Mouse (Mus musculus) hindbrain, embryonic 14.5 days (tissue): ENCODE measurements around the gene Wnk2. TPM values are rescaled to one million over a fixed set of nuclear protein-coding genes. Genes with fewer than 3 reads are reported as not detected.
A peak's percentile ranks its signal among the peaks of the same experiment; 100 is the strongest.

Experiments used
- ATAC-seq: fragments of 200-750 bp; cut with Nextera tagmentation; 2 replicates; pipeline ENCODE4 v1.8.0; 2017; ENCODE audit warnings: moderate number of reproducible peaks, mild to moderate bottlenecking, moderate TSS enrichment, moderate library complexity; ENCODE audit not compliant: low FRiP score
- DNase-seq: peaks from one replicate; pipeline ENCODE4 v3.0.0-alpha.2; 2015; ENCODE audit warnings: low spot score
- H3K27ac ChIP-seq: fragments of 300-500 bp; sonication (generic); 2 replicates; pipeline ENCODE4 v1.5.1; 2014; ENCODE audit warnings: mild to moderate bottlenecking, moderate library complexity
- H3K27me3 ChIP-seq: fragments of 300-500 bp; sonication (generic); 2 replicates; pipeline ENCODE4 v1.6.1; 2014; ENCODE audit warnings: mild to moderate bottlenecking, low read length, mixed read lengths; ENCODE audit not compliant: control insufficient read depth, insufficient read depth
- H3K36me3 ChIP-seq: fragments of 300-500 bp; sonication (generic); replicated peaks from 2 replicates; pipeline ENCODE4 v1.6.1; 2014; ENCODE audit not compliant: control insufficient read depth, insufficient read depth
- H3K4me1 ChIP-seq: fragments of 300-500 bp; sonication (generic); replicated peaks from 2 replicates; pipeline ENCODE4 v1.6.1; 2014; ENCODE audit warnings: antibody characterized with exemption, low read length, mixed read lengths; ENCODE audit not compliant: control insufficient read depth, insufficient read depth
- H3K4me2 ChIP-seq: fragments of 300-500 bp; sonication (generic); replicated peaks from 2 replicates; pipeline ENCODE4 v1.6.1; 2014; ENCODE audit warnings: mild to moderate bottlenecking, moderate library complexity
- H3K4me3 ChIP-seq: fragments of 300-500 bp; sonication (generic); replicated peaks from 2 replicates; pipeline ENCODE4 v1.5.1; 2014; ENCODE audit warnings: mild to moderate bottlenecking, low read length
- H3K9ac ChIP-seq: fragments of 300-500 bp; sonication (generic); 2 replicates; pipeline ENCODE4 v1.6.1; 2014
- H3K9me3 ChIP-seq: fragments of 300-500 bp; sonication (generic); 2 replicates; pipeline ENCODE4 v1.6.1; 2016; ENCODE audit warnings: low read length; ENCODE audit not compliant: control insufficient read depth
- WGBS: fragments of 180-500 bp; shearing (Covaris S2); extraction: QIAGEN DNeasy Blood & Tissue Kit; methylation state at CpG from one replicate; pipeline ENCODE4 v1.1.7; 2014; 5-methylcytosine and 5-hydroxymethylcytosine counted together
- polyA plus RNA-seq: library from polyadenylated mRNA; unstranded; fragments of >200 nt; fragmentation: Nextera tagmentation; extraction: Ambion mirVana; gene quantifications from 2 replicates; pipeline ENCODE4 v1.2.1, GENCODE M21; 2014

The Wnk2 gene
- polyA plus RNA-seq, 1 experiment from 2014 or later = 28.0 TPM

DNA sequence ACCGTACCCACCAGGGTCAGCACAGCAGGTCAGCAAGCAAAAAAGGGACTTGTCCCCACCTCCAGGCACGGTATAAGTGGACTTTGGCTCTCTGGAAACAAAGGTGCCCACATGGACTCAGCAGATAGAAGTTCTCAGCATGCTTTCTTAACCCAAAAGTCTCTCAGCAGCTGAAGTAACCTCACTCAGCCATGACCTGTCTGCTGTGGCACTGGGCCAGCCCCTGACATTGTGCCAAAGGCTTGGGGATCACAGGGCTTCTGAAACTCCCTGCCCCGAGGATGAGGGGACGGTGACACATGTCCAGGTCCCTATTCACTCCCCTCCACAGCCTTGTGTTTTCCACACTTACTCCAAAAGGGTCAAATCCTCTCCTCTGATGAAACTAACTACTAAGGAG lies 14.7 kb downstream of the Wnk2 start:
- Histone ChIP-seq H3K36me3 (no peaks in the 10 kb centered on the region; the same call in none of the 2 replicates), H3K27ac (no peak overlapping the region), H3K4me1 (peaks cover 57% of the 10 kb centered on the region), H3K4me3 (no peak overlapping the region), H3K9ac (no peak overlapping the region), H3K4me2 (no peak overlapping the region), H3K9me3 (no peaks in the 10 kb centered on the region), H3K27me3 (no peaks in the 10 kb centered on the region)
- 62% methylated on average over 4 of the region's 4 CpGs for WGBS
- ATAC-seq (no peak), DNase-seq (no peak)

- no peak for ATAC-seq
- DNase-seq = no peak
- H3K9me3 ChIP-seq = no peaks in the 10 kb centered on the region
- H3K27me3 ChIP-seq = no peaks in the 10 kb centered on the region
- H3K27ac ChIP-seq = peak overlapping the region; percentile 38
- 68% methylated on average over 7 of the region's 7 CpGs for WGBS
- H3K36me3 ChIP-seq = no peaks in the 10 kb centered on the region; the same call in 1 of the 2 replicates
- no peak overlapping the region for H3K9ac ChIP-seq
- peaks cover 67% of the 10 kb centered on the region for H3K4me1 ChIP-seq
- no peak overlapping the region for H3K4me2 ChIP-seq
- H3K4me3 ChIP-seq = no peak overlapping the region
These were observed 15.7 kb downstream of the Wnk2 start for GRCm38 (mm10) chr13:49131946-49132687.

DNA sequence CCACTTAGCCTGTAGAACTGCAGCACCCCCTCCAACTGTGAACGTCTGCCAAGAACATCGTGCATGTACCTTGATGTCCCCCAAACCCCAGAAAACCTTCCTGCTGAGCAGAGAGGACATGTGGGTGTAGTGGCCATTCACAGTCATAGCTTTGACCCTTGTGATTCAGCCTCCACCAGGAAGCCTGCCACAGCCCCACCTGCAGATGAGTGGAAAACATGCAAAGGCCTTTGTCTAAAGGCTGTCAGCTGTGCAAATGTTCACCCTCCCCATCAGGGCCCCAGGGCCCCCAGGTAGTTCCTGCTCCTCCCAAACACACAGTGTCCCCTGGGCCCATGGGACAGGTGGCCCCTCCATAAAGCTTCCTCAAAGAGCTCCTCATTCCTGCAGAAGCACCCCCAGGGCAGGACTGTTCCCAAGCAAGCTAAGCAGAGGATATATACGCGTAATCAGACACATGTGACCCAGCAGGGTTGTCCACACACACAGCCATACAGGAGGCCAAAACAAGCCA lies 16.4 kb downstream of the Wnk2 start:
- no peaks in the 10 kb centered on the region for H3K9me3 ChIP-seq
- H3K36me3 ChIP-seq = no peaks in the 10 kb centered on the region
- H3K4me1 ChIP-seq = peaks cover 72% of the 10 kb centered on the region
- ATAC-seq (no peak), DNase-seq (no peak)
- WGBS = 68% methylated on average over 4 of the region's 4 CpGs
- no peak overlapping the region for H3K9ac ChIP-seq
- H3K4me3 ChIP-seq = no peak overlapping the region
- peak overlapping the region; percentile 28 for H3K27ac ChIP-seq
- no peaks in the 10 kb centered on the region for H3K27me3 ChIP-seq
- H3K4me2 ChIP-seq = no peak overlapping the region

- ATAC-seq (peak; percentile 51), DNase-seq (peak; percentile 56)
- H3K4me1 ChIP-seq = peaks cover 72% of the 10 kb centered on the region
- no peak overlapping the region for H3K4me2 ChIP-seq
- no peaks in the 10 kb centered on the region for H3K36me3 ChIP-seq
- H3K4me3 ChIP-seq = no peak overlapping the region
- H3K27ac ChIP-seq = peak overlapping the region; percentile 3; the same call in 1 of the 2 replicates
- WGBS = 5% methylated on average over 4 of the region's 4 CpGs
- no peaks in the 10 kb centered on the region for H3K27me3 ChIP-seq
- H3K9ac ChIP-seq = no peak overlapping the region
- H3K9me3 ChIP-seq = no peaks in the 10 kb centered on the region
These were observed 18.0 kb downstream of the Wnk2 start for GRCm38 (mm10) chr13:49129845-49130244.

DNA sequence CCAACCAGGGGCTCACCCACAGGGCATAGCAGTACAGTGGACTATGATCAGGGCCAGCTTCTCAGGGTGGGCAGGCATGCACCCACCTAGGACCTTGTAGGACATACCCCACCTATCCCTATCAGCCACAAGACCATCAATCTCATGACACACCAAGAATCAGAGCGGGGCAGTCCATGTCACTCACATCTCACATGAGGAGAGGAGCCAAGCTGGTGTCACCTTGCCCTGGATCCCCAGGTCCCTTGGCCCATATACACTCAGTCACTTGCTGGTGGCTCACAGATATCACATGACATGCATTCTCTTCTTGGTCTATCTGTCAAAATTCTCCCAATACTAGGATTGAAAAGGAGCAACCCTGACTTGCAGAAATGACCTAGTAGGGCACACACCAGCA lies 18.7 kb downstream of the Wnk2 start:
- Histone ChIP-seq H3K9me3 (no peaks in the 10 kb centered on the region), H3K36me3 (no peaks in the 10 kb centered on the region), H3K9ac (no peak overlapping the region), H3K4me3 (no peak overlapping the region), H3K4me2 (no peak overlapping the region), H3K4me1 (peaks cover 75% of the 10 kb centered on the region), H3K27ac (no peak overlapping the region), H3K27me3 (no peaks in the 10 kb centered on the region)
- WGBS = 91% methylated on average over 1 of the region's 1 CpGs
- ATAC-seq = no peak
- no peak for DNase-seq

- H3K9ac ChIP-seq = no peak overlapping the region
- H3K9me3 ChIP-seq = no peaks in the 10 kb centered on the region
- peaks cover 70% of the 10 kb centered on the region for H3K4me1 ChIP-seq
- no peak overlapping the region for H3K4me3 ChIP-seq
- H3K36me3 ChIP-seq = no peaks in the 10 kb centered on the region
- H3K27ac ChIP-seq = peak overlapping the region; percentile 47
- no peaks in the 10 kb centered on the region for H3K27me3 ChIP-seq
- 35% methylated on average over 15 of the region's 15 CpGs for WGBS
- DNase-seq (peak; percentile 47), ATAC-seq (0 out of 2 replicates have a peak, but pooled peaks have one; percentile 14)
- H3K4me2 ChIP-seq = peak overlapping the region; percentile 10
These were observed 19.8 kb downstream of the Wnk2 start for GRCm38 (mm10) chr13:49127844-49128631.

- Histone ChIP-seq H3K9ac (no peak overlapping the region), H3K4me1 (peaks cover 28% of the 10 kb centered on the region), H3K4me2 (no peak overlapping the region), H3K36me3 (no peaks in the 10 kb centered on the region), H3K9me3 (no peaks in the 10 kb centered on the region), H3K27ac (no peak overlapping the region), H3K4me3 (no peak overlapping the region), H3K27me3 (no peaks in the 10 kb centered on the region)
- no peak for ATAC-seq
- no peak for DNase-seq
- 84% methylated on average over 4 of the region's 4 CpGs for WGBS
These were observed 25.7 kb downstream of the Wnk2 start for GRCm38 (mm10) chr13:49122106-49122505.

GRCm38 (mm10) chr13:49117563-49117962 lies 30.3 kb downstream of the Wnk2 start:
- WGBS = 94% methylated on average over 8 of the region's 8 CpGs
- H3K36me3 ChIP-seq = no peaks in the 10 kb centered on the region
- H3K27ac ChIP-seq = no peak overlapping the region
- H3K4me1 ChIP-seq = peaks cover 17% of the 10 kb centered on the region
- no peaks in the 10 kb centered on the region for H3K9me3 ChIP-seq
- DNase-seq = no peak
- no peaks in the 10 kb centered on the region for H3K27me3 ChIP-seq
- no peak overlapping the region for H3K9ac ChIP-seq
- ATAC-seq = no peak
- no peak overlapping the region for H3K4me3 ChIP-seq
- no peak overlapping the region for H3K4me2 ChIP-seq

DNA sequence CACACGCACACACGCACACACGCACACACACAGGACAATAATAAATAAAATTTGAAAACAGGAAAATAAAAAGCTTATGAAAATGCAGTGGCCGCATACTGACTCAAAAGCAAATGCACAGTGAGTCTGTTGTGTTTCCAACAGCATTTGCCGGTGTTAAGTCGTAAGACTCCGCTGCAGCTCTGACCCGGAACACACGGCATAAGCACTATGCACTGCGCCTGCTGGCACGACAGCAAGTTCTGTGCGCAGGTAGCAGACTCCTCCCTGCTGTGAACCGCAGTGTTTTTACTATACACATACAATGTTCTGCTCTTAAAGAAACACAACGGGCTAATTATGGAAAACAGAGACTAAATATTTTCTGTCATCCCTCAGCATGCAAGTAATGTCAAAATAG lies 32.9 kb downstream of the Wnk2 start:
- Histone ChIP-seq H3K9ac (no peak overlapping the region), H3K27me3 (no peaks in the 10 kb centered on the region), H3K4me2 (no peak overlapping the region), H3K4me3 (no peak overlapping the region), H3K9me3 (no peaks in the 10 kb centered on the region), H3K36me3 (no peaks in the 10 kb centered on the region), H3K27ac (no peak overlapping the region), H3K4me1 (no peaks in the 10 kb centered on the region)
- ATAC-seq = no peak
- 83% methylated on average over 14 of the region's 14 CpGs for WGBS
- DNase-seq = no peak
